Mouse (Mus musculus) liver, embryonic 12.5 days (tissue): Measurements from ENCODE around the gene Hoxd12. TPM values are rescaled to one million over a fixed set of nuclear protein-coding genes. Genes with fewer than 3 reads are reported as not detected.

Source experiments
- ATAC-seq: fragments of 200-750 bp; cut with Nextera tagmentation; 2 replicates; pipeline ENCODE4 v1.8.0; 2017; ENCODE audit warnings: moderate number of reproducible peaks, mild to moderate bottlenecking, moderate library complexity
- H3K27ac ChIP-seq: fragments of 300-500 bp; sonication (generic); 2 replicates; pipeline ENCODE4 v1.5.1; 2016; ENCODE audit warnings: mild to moderate bottlenecking
- H3K27me3 ChIP-seq: fragments of 300-500 bp; sonication (generic); replicated peaks from 2 replicates; pipeline ENCODE4 v1.6.1; 2016; ENCODE audit warnings: mild to moderate bottlenecking, moderate library complexity
- H3K36me3 ChIP-seq: fragments of 300-500 bp; sonication (generic); 2 replicates; pipeline ENCODE4 v1.6.1; 2016; ENCODE audit warnings: mild to moderate bottlenecking, moderate library complexity
- H3K4me1 ChIP-seq: fragments of 300-500 bp; sonication (generic); 2 replicates; pipeline ENCODE4 v1.6.1; 2016
- H3K4me2 ChIP-seq: fragments of 300-500 bp; sonication (generic); 2 replicates; pipeline ENCODE4 v1.6.1; 2016; ENCODE audit warnings: mild to moderate bottlenecking, moderate library complexity
- H3K4me3 ChIP-seq: fragments of 300-500 bp; sonication (generic); 2 replicates; pipeline ENCODE4 v1.5.1; 2016; ENCODE audit warnings: mild to moderate bottlenecking, moderate library complexity
- H3K9ac ChIP-seq: fragments of 300-500 bp; sonication (generic); 2 replicates; pipeline ENCODE4 v1.6.1; 2016; ENCODE audit warnings: mild to moderate bottlenecking, moderate library complexity
- H3K9me3 ChIP-seq: fragments of 300-500 bp; sonication (generic); replicated peaks from 2 replicates; pipeline ENCODE4 v1.6.1; 2016; ENCODE audit warnings: mild to moderate bottlenecking, moderate library complexity
- WGBS: fragments of 180-500 bp; shearing (Covaris S2); methylation state at CpG from one replicate; pipeline ENCODE4 v1.1.7; 2016; ENCODE audit not compliant: insufficient replicate concordance; 5-methylcytosine and 5-hydroxymethylcytosine counted together
- polyA plus RNA-seq: library from polyadenylated mRNA; unstranded; fragments of >200 nt; fragmentation: Nextera tagmentation; extraction: Ambion mirVana; gene quantifications from 2 replicates; pipeline ENCODE4 v1.2.1, GENCODE M21; 2016

Hoxd12 gene
- polyA plus RNA-seq, 1 experiment from 2014 or later = not detected

GRCm38 (mm10) chr2:74678891-74679595, 4.2 kb downstream of the Hoxd12 start, which contains the start of gene Hoxd11:
Hoxd11 (plus strand) TSS chr2:74679557.
- no peak within 1 kb of the TSS for H3K27ac ChIP-seq
- H3K9ac ChIP-seq = no peak within 1 kb of the TSS
- peaks cover 100% of the 10 kb centered on the region for H3K27me3 ChIP-seq
- no peak for ATAC-seq
- H3K36me3 ChIP-seq = no peaks in the 10 kb centered on the region
- no peak within 1 kb of the TSS for H3K4me3 ChIP-seq
- 4% methylated on average over 15 of the region's 15 CpGs for WGBS
- no peak within 1 kb of the TSS for H3K4me2 ChIP-seq
- peaks cover 13% of the 10 kb centered on the region for H3K4me1 ChIP-seq
- no peaks in the 10 kb centered on the region for H3K9me3 ChIP-seq

GRCm38 (mm10) chr2:74679596-74679971, 4.8 kb downstream of the Hoxd12 start:
- H3K27ac ChIP-seq = no peak overlapping the region
- 1% methylated on average over 26 of the region's 26 CpGs for WGBS
- H3K4me2 ChIP-seq = no peak overlapping the region
- peaks cover 100% of the 10 kb centered on the region for H3K27me3 ChIP-seq
- H3K4me1 ChIP-seq = peaks cover 13% of the 10 kb centered on the region
- no peak overlapping the region for H3K9ac ChIP-seq
- no peaks in the 10 kb centered on the region for H3K9me3 ChIP-seq
- no peak overlapping the region for H3K4me3 ChIP-seq
- no peak for ATAC-seq
- H3K36me3 ChIP-seq = no peaks in the 10 kb centered on the region

GRCm38 (mm10) chr2:74679980-74680379, 5.2 kb downstream of the Hoxd12 start:
- Histone ChIP-seq H3K4me3 (no peak overlapping the region), H3K27ac (no peak overlapping the region), H3K27me3 (peaks cover 100% of the 10 kb centered on the region), H3K9ac (no peak overlapping the region), H3K9me3 (no peaks in the 10 kb centered on the region), H3K4me2 (no peak overlapping the region), H3K4me1 (peaks cover 13% of the 10 kb centered on the region), H3K36me3 (no peaks in the 10 kb centered on the region)
- no peak for ATAC-seq
- WGBS = under 1% methylated on average over 23 of the region's 23 CpGs

GRCm38 (mm10) chr2:74680561-74681398, 6.0 kb downstream of the Hoxd12 start:
- no peak overlapping the region for H3K4me2 ChIP-seq
- no peak overlapping the region for H3K9ac ChIP-seq
- H3K27me3 ChIP-seq = peaks cover 99% of the 10 kb centered on the region
- no peaks in the 10 kb centered on the region for H3K9me3 ChIP-seq
- H3K36me3 ChIP-seq = no peaks in the 10 kb centered on the region
- ATAC-seq = no peak
- H3K4me1 ChIP-seq = peaks cover 13% of the 10 kb centered on the region
- 3% methylated on average over 21 of the region's 21 CpGs for WGBS
- no peak overlapping the region for H3K4me3 ChIP-seq
- H3K27ac ChIP-seq = no peak overlapping the region

- Histone ChIP-seq H3K36me3 (no peaks in the 10 kb centered on the region), H3K4me1 (peaks cover 13% of the 10 kb centered on the region), H3K4me2 (peak overlapping the region; percentile 24; the same call in 1 of the 2 replicates), H3K9me3 (no peaks in the 10 kb centered on the region), H3K9ac (no peak overlapping the region), H3K4me3 (peak overlapping the region; percentile 19), H3K27ac (no peak overlapping the region), H3K27me3 (peaks cover 96% of the 10 kb centered on the region)
- 2% methylated on average over 72 of the region's 78 CpGs for whole genome bisulfite sequencing
- no peak for ATAC-seq
These were observed 7.0 kb downstream of the Hoxd12 start for GRCm38 (mm10) chr2:74681594-74682531.

GRCm38 (mm10) chr2:74682796-74683195, 8.0 kb downstream of the Hoxd12 start:
- H3K36me3 ChIP-seq = no peaks in the 10 kb centered on the region
- H3K9me3 ChIP-seq = no peaks in the 10 kb centered on the region
- H3K4me3 ChIP-seq = 0 out of 2 replicates have a peak overlapping the region, but pooled peaks have one; percentile 19
- H3K4me2 ChIP-seq = peak overlapping the region; percentile 18; the same call in 1 of the 2 replicates
- H3K27me3 ChIP-seq = peaks cover 96% of the 10 kb centered on the region
- H3K27ac ChIP-seq = no peak overlapping the region
- ATAC-seq = no peak
- H3K9ac ChIP-seq = no peak overlapping the region
- peaks cover 13% of the 10 kb centered on the region for H3K4me1 ChIP-seq
- 3% methylated on average over 40 of the region's 51 CpGs for WGBS

GRCm38 (mm10) chr2:74683471-74683951, 8.7 kb downstream of the Hoxd12 start:
- Histone ChIP-seq H3K9me3 (no peaks in the 10 kb centered on the region), H3K27me3 (peaks cover 96% of the 10 kb centered on the region), H3K9ac (no peak overlapping the region), H3K4me1 (peaks cover 13% of the 10 kb centered on the region), H3K36me3 (no peaks in the 10 kb centered on the region), H3K4me3 (no peak overlapping the region), H3K4me2 (no peak overlapping the region), H3K27ac (no peak overlapping the region)
- no peak for ATAC-seq
- WGBS = 4% methylated on average over 18 of the region's 18 CpGs

GRCm38 (mm10) chr2:74684106-74684505, 9.3 kb downstream of the Hoxd12 start:
- no peak overlapping the region for H3K9ac ChIP-seq
- no peak overlapping the region for H3K4me2 ChIP-seq

GRCm38 (mm10) chr2:74685059-74685603, 10.3 kb downstream of the Hoxd12 start:
- Histone ChIP-seq H3K4me2 (no peak overlapping the region), H3K9ac (no peak overlapping the region), H3K27me3 (peaks cover 96% of the 10 kb centered on the region), H3K36me3 (no peaks in the 10 kb centered on the region), H3K27ac (no peak overlapping the region), H3K4me1 (peaks cover 13% of the 10 kb centered on the region), H3K4me3 (no peak overlapping the region), H3K9me3 (no peaks in the 10 kb centered on the region)
- 11% methylated on average over 4 of the region's 4 CpGs for WGBS
- ATAC-seq = no peak

More at GRCm38 (mm10) chr2:74684106-74684505, 9.3 kb downstream of the Hoxd12 start:
- Histone ChIP-seq H3K4me1 (peaks cover 13% of the 10 kb centered on the region), H3K4me3 (no peak overlapping the region), H3K27ac (no peak overlapping the region), H3K27me3 (peaks cover 96% of the 10 kb centered on the region), H3K9me3 (no peaks in the 10 kb centered on the region), H3K36me3 (no peaks in the 10 kb centered on the region)
- WGBS = 1% methylated on average over 12 of the region's 12 CpGs
- ATAC-seq = no peak

GRCm38 (mm10) chr2:74686301-74686987, 11.6 kb downstream of the Hoxd12 start:
- H3K27me3 ChIP-seq = peaks cover 94% of the 10 kb centered on the region
- H3K9ac ChIP-seq = no peak overlapping the region
- no peaks in the 10 kb centered on the region for H3K9me3 ChIP-seq
- peaks cover 13% of the 10 kb centered on the region for H3K4me1 ChIP-seq
- no peaks in the 10 kb centered on the region for H3K36me3 ChIP-seq
- no peak overlapping the region for H3K27ac ChIP-seq
- no peak for ATAC-seq
- 7% methylated on average over 17 of the region's 17 CpGs for WGBS
- H3K4me3 ChIP-seq = no peak overlapping the region
- H3K4me2 ChIP-seq = no peak overlapping the region
